Mouse (Mus musculus): ENCODE measurements around the gene Fdx1. TPM values are rescaled to one million over a fixed set of nuclear protein-coding genes. Genes with fewer than 3 reads are reported as not detected.

Gene Fdx1
- 10 to 100 TPM; 16.8 to 19.5 TPM for polyA plus RNA-seq (2017; shearing (Covaris generic))

DNA sequence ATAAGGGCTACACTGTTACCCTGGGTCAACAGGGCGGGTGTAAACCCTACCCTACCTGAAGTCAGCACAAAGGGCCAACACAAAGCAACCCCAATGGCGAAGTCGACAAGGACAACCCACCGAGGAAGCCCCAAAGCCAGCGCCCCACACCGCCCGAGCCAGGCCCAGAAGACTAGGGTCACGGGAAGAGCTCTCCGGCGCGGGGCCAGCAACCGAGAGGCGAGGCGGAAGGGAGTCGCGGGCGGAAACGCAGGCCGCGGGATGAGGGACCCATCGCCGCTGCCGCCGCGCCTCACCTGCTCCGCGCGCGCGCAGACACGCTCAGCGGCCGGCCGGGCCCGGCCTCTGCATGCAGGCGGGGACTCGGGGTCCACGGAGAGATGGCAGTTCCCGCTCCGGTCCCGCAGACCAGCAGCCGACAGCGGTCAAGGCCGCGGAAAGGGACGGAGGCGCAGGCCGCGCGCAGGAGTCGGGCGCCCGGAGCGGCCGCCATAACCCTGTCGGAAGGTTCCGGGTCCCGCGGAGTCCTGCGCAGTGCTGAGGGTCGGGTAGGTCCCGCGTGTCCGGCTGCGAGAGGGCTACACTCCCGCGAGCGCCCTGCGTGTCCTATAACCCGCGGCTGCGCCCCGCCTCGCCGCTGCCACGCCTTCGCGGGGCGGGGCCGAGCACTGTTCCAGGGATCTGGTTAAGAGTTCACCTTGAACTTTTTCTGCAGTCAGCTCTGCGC, at the start of gene Fdx1:
Gene Fdx1, minus strand, starts transcription at position 582 of the 727 bp plus-strand sequence.
- ATAC-seq = peak; percentile 69

DNA sequence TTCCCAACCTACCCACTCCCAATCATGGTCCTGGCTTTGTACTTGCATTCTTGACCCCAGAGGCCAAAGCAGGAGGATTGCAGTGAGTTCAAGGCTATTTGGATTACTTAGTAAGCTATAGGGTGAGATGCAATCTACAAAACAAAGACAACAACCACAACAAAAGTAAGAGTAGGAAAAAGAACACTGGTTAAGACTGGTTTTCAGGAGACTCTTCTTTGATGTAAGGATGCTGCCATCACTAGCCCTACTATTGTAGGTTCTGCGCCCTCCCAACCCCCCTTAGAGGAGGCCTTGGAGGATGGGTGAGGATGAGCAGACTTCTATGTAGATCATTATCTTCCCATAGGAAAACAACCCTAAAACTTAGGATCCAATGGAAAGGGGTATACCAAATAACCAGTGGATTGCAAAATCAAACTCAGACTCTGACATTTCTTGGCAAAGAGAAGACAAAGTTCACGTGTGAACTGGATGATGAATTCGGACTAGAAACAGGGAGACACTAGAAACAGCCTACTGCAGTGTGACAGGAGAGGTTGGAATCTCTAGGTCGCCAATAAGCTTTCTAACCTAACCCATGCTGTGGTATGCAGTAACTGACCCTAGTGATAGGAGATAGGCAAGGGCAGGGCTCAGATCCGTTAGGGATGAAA, 49.6 kb upstream of the Fdx1 start:
- no peak for ATAC-seq

DNA sequence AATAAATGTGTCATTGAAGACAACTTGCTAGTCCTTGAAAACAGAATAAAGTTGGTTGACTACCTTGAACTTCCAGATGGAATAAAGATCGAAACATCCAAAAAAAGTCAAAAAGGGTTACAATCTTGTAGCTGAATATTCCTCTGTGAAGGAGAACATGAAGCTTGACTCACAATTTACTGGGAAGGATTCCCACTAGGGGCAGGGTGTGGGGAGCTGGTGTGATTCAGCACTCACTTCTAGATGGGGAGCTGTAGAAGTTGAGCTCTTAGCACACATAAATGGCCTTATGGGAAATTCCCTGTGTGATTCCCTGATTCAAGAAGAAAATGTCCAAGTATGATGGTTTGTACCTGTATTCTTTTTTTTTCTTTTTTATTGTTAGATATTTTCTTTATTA, 49.0 kb upstream of the Fdx1 start:
- ATAC-seq = no peak

DNA sequence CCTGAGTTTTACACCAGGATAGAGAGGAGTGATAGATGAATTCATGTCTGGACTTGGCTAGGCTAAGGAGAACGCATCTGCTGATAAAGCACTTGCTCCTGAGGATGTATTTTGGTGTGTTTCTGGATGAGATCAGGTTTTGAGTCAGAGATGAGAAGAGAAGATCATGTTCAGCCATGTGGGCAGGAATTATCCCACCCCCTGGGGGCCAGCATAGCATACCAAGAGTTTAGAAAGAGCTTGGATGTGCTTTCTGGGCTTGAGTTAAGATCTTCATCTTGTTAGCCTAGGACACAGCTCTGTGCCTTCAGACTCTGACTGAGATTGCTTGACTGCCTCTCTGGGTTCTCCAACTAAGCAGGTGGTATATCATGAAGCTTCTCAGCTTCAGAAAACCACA, 45.2 kb upstream of the Fdx1 start:
- no peak for ATAC-seq

DNA sequence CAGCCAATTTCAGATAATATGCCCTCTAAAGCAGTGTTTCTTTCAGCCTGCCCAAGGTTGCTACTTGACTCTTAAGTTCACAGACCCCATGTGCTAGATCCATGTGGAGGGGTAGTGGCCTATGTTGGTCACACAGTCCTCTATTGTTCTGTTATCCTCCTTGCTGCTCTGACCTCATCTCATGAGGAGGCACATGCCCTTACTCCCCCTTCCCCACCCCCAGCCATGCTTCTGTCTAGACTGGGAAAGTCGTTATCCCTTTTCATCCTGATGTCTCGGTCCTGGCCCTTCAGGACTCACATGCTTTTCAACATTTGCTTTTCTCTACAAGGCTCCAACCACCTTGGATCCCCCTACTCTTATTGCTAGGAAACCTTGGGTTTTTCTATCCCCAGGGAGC, 44.0 kb upstream of the Fdx1 start:
- ATAC-seq = no peak

DNA sequence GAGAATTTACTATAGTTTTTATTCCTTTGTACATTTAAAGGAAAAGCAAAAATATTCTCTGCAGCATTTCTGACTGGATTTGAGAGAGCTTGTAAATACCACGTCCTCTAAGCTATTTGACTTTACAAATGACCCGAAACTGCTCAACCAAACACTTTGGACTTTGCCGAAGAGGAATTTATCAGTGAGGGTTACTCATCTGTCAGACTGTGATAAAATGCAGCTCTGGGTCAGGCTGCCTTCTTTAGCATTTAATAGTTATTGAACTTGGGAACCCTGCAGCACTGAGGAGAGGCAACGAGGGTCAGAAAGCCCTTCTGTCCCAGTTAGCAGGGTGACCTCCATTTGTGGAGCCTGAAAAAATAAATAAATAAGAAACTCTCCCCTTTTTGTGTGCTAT, 40.1 kb upstream of the Fdx1 start:
- no peak for ATAC-seq

DNA sequence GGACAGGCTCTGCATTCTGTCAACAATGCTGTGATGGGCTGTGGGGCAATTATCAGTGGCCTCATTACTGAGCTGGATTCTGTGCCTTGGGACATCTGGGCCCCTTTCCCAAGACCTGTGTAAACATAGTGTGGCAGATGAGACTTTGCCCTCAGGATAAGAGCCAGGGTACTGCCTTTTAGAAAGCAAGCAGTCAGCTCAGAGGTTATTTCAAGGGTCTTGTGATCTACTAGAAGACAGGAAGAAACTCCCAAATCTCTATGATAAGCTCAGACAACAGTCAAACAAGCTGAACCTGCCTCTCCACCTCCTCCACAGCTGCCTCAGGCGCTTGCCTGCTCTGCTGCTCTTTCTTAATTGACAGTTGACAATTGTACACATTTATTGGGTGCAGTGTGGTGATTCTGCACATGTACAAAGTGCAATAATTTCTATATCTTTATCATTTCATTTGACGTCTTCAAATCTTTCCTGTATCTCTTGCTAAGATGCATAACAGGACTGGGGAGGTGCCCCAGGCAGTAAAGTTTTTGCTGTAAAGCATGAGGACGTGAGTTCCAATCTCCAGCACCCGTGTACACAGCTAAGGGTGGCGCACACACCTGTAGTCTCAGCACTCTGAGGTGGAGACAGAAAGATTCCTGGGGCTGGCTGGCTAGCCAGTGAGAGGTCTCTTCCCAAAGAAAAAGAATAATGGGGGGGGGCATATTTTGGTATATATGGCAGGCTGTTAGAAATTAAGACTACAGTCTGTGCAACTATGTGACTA, 32.2 kb upstream of the Fdx1 start:
- no peak for ATAC-seq

DNA sequence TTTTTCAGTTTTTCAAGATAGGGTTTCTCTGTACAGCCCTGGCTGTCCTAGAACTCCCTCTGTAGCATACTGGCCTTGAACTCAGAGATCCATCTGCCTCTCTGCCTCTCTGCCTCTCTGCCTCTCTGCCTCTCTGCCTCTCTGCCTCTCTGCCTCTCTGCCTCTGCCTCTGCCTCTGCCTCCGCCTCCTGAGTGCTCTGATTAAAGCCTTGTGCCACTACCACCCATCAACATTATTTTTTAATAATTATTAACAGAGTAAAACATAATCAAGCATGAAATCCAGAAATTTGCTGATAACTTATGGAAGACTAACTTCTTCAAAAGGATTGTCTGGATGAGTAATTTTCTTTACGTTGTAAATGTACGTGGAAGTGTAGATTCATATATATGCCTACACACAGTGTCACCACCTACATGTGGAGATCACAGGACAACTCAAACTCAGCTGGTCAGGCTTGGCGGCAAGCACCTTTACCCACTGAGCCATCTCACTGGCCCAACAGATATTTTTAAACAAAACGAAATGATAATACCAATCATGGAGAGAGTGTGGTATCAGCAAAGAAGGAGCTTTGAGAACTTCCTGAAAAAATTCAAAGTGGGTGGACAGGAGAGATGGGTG, 31.4 kb upstream of the Fdx1 start:
- ATAC-seq = no peak

DNA sequence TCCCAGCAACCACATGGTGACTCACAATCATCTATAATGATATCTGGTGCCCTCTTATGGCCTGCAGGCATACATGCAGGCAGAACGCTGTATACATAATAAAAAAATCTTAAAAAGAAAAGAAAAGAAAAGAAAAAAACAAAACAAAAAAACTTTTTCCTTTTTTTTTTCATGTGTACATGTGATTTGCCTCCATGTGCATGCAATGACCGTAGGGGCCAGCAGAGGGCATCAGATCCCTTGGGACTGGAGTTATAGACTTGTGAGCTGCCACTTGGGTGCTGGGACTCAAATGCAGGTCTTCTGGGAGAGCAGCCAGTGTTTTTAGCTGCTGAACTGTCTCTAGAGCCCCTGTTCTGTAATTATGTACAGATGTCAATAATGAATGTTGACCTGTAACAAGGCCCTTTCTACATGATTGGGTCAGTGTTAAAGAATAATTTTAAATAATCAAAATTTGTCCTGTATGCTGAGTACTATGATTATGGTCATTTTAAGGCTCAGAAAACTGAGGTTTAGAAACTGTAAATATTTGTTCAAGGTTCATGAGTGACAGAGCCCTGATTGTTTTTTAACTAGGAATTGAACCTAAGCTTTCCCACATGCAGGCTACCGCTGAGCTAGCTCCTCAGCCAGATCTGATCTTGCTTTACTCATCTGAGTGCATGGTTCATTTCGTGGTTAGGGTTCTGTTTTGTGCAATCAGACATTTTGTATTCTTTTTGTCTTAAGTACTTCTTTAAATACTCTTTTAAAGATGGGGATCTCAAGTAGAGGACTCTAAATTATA, 30.3 kb upstream of the Fdx1 start:
- no peak for ATAC-seq

DNA sequence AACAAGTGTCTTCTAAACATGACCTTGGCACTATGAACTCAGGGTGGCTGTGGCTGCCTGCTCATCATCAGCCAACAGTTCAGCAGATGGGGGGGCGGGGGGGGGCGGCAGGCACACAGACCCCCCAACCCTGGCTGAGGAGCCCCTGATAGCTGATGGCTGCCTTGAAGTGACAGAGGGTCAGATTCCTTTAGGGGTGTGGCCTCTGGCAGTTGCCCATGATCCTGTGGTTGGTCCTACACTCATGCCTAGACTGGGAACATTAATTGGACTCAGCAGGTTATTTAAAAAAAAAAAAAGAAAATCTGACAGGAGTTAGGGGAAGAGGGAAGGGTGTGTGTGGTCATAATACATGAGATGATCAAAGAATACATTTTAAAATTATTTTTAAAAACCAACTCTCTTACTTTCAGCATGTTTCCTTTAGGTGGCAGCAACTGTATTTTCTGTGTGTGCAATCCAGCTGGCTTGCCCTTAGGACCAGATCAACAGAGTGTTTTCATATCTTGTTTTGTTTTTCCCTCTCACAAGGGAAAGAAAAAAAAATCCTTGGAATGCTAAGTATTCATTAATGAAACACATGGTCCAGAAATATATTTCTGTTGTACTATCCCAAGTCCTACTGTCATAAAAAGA, 28.0 kb upstream of the Fdx1 start:
- ATAC-seq = no peak

DNA sequence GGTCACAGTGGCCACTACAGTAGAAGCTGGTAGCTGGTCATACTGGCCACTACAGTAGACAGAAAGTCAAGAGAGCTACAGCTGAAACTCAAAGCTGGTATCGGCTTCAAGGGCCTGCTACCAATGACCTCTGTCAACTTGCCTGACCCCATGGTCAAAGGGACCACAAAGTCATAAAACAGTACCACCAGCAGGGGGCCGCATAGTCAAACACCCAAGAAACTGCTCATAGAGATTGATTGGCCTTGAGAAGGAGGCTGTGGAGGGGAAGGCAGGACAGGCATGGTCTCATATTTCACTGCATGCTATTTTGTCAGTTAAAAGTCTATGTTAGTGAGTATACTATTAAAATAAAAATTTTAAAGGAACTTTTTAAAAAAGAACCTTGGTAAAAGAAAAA, 27.5 kb upstream of the Fdx1 start:
- no peak for ATAC-seq

DNA sequence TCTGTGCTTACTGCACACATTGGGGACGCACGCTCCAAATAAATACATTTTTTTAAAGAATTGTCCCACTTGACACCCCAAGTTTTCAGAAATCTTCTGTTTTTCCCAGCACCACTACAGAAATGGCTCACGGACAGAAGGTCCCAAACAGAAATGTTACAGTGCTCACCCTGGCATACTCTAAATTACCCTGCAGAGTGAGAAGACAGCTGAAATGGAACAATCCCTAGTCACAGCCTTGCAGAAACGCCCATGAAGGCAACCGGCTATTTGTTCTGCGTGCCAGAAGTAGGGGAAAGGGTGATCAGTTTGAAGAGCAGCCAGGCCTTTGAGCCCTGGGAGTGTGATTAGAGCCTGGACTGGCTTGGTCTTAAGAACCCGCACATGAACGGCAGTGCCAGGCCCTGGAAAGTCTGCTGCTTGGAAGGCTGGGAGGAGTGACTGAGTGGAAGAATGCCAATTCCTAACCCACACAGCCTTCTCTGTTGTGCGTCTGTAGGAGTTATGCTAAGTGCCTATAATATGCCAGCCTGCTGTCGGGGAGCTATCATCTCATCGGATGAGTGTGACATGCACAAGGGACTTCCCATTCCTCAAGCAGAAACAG, 22.2 kb upstream of the Fdx1 start:
- ATAC-seq = no peak

DNA sequence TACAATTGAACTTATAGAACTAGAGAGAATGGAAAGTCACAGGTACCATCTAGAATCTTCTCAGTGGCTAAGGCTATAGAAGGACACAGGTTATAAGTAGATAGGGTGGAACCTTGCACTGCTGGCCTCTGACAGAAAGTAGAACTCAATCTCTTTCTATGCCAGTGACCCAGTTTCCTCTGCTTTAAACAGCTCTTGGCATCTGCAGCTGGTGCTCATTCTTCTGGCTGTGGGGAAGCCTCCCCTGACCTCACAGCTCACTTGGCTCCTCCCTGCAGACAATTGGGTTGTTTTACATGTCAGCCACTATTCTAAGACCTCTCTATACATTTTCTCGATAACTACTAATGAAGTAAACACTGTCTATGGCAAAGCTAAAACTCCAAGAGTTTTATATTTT, 17.8 kb upstream of the Fdx1 start:
- no peak for ATAC-seq

DNA sequence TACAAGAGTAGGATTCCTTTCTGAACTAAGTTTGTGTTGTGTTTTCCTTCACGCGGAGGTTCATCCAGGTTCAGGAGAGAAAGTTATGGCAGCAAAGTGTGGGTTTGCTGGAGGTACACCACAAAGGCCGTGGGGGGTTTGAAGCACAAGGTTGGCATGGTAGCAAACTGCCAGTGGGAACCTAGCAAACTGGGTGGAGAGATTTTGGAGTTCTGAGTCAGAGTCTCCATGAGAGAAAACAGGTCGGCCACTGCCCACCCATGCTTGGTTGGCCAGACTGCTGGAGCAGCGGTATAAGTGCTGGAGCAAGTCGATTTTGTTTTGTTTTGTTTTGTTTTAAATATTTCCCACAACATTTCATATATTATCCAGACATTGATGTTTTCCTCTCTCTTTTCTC, 15.9 kb upstream of the Fdx1 start:
- ATAC-seq = no peak

DNA sequence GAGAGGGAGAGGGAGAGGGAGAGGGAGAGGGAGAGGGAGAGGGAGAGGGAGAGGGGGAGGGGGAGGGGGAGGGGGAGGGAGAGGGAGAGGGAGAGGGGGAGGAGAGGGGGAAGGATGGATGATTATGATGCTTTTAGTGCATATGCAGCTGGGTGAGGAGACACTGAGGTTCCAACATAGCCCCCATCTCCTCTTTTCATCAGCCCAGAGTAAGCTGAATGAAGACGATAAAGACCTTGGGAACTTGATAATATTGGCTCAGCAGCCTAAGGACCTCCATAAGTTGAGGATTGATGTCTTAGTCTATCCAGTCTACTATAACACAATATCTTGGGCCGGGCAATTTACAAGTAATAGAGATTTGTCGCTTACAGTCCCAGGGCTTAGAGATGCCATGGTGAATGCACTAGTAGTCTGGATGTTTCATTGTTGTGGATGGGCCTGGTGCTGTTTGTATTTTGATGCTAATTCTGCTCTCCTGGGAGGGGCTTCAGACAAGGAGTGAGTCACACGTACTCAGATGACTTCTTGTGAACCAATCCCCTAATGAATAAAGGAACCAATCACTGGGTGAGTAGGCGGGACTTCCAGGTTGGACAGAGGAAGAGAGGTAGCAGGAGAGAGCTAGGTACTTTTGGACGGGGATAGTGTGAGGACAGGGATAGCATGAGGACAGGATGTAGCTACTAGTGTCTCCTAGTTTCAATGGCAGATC, 15.3 kb upstream of the Fdx1 start:
- no peak for ATAC-seq

DNA sequence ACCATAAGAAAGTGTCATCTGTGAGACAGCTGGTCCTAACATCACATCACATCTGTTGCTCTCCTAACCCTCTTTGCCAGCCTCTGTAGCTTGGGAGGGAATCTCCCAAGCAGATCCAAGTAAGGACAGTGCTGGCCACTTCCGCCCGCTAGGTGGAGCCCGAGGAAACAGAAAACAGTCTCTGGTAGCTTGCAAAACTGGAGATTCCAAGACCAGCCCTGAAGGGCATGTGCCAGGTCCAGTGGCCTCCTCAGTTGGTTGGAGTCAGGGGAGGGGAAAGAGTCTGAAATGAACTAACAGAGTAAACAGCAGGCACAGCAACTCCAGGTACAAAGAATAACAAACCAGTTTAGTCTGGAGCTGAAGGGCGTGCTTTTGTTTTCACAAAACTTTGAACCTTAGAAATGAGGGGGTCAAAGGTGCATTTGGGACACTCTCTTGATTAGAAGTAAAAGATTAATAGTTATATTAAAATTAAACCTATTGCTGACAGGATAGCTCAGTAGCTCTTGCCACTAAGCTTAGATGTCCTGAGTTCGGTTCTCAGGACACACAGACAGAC, 14.2 kb upstream of the Fdx1 start:
- peak; percentile 81 for ATAC-seq

DNA sequence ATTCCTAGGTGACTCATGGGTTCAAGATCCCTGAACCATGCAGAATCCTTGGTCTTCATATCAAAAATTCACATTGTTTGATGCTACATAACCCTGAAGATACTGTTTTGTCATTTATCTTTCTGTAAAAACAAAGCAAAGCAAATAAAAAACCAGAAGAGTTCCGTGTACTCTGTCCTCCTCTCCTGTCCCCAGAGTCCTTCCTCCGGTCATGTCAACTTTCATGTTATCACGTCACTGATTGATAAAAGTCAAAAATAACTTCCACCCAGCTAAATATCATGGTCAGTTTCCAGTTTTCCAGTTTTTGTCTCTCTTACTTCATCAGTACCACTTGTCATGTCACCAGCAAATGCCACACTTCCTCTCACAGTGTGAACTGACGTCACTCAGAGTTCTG, 11.5 kb upstream of the Fdx1 start:
- no peak for ATAC-seq

DNA sequence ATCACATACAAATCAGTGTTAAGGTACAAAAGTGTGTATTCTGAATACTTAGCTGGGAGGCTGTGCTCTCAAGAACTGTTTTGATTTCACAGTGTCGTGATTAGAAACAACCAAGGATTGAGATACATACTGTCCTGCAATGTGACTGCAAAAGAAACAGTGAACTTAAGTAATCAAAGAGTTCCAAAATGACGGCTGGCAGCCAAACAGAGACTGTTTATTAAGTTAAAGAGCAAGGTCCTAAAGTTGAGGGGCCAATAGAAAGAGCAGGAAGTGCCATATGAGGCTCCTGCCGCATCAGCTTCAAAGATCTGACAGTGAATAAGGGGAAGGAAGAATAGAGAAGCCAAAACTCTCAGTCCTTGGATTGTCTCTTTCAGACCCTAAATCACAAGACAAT, 10.5 kb upstream of the Fdx1 start:
- no peak for ATAC-seq

DNA sequence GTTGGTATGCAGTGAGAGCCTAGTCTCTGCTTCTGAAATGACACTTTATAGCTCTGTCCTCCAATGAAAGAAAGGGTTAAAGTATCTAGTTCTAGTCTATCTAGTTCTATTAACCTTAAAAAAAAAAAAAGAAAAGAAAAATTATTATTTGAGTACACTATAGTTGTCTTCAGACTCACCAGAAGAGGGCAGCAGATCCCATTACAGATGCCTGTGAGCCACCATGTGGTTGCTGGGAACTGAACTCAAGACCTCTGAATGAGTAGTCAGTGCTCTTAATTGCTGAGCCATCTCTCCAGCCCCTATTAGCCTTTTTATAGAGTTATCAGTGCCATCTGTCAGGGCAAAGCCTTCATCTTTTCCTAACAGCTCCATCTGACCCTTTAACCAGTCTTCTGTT, 3.0 kb upstream of the Fdx1 start:
- no peak for ATAC-seq

DNA sequence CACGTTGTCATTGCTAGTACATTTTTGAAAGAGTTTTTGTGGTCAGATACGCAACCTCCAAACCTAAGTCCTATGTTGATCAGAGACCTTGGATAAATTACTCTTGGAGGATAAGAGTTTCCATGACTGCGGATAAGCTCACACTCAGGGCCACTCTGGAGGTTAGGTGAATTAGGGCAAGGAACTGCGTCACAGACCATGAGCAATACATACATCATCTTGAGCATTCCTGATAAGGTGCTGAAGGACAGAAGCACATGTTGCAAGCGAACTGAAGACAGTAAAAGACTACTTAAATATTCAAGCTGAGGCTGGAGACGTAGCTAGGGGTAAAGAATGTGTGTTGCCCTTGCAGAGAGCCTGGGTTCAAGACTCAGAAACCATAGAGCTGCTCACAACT, 754 bp upstream of the Fdx1 start:
- no peak for ATAC-seq
